Mouse (Mus musculus): ENCODE results near the gene Mpv17l2.

Mpv17l2 gene

DNA sequence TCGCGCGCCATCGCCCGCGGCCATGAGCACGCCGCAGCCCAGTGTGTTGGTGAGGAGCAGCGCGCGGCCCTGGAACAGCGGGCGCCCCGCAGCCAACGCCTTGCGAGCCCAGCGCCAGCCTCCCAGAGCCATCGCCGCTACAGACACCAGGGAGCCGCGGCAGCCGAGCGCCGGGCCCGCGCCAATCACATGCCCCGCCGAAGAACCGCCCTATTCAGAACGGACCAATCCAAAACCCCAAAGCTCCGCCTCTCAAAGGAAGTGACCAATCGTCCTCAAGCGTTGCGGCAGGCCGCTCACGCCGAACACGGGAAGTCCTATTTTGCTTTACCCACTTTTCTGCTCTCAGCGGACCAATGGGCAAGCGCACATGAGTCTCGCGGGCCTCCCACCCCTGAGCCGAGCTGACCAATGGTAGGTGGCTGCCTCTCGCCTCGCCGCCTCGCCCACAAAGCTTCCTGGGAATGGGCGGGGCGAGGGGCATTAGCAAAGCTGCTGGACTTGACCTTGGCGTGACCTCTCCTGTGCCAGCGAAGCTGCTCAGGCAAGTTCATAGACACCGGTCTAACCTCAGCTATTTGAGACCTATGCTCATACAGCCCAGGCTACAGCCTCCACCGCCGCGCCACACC, at the start of gene Mpv17l2:
TSS of gene Mpv17l2 (minus strand) at position 172 of the 632 bp plus-strand sequence.
- DNase-seq (ENCODE audit: low spot score): peak; percentile 94

DNA sequence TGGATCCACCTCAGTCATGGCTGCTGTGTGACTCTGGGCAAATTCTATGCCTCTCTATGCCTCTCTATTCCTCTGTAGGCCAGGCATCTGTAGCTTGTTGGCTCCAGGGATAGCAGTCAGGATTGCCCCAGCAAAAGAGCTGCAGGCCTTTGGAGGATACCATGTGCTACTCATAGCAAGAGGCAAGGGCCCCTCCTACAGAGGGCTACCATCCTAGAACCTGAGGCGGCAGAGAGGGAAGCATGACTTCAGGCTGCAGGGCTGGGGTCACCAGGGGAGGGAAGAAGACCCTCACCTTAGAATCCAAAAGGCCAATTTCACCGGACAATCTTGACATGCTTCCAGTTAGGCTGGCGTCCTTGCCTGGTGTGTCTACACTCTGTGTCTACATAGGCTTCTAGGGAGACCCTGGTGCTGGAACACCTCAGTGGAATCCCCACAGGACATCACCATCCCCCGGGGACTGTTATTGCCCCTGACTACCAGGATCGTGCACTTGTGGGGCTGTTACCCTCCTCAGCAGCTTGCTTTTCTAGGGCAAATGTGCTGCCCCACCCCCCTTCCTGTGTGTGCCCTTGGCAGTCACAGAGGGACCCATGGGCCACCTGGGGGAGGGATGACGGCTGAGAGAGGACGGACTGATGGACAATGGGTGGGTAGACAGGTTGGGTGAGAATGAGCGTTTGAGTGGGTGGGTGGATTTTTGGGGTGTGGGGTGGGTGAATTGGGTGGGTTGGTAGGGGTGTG, 48.4 kb upstream of the Mpv17l2 start:
- DNase-seq (ENCODE audit: low spot score): no peak

DNA sequence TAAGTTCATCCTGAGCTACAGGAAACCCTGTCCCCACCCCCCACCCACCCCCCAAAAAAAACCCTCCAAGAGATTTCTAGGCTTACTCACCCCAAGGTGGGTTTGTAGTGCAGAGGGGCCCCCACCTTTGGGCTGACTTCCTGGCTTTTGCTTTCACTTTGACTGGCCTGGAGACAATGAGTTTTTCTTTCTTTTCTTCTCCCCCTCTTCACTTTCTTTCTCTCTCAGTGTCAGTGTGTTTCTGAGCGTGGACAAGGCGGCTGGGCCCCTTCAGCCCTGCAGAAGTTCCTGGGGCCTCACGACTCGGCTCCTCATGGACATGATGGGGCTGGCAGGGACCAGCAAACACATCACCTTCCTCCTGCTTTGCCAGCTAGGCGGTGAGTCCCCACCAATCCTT, 47.5 kb upstream of the Mpv17l2 start, which contains the start of gene Il12rb1:
TSS of gene Il12rb1 (plus strand) at position 211 of the 400 bp plus-strand sequence.
- DNase-seq (ENCODE audit: low spot score): no peak

DNA sequence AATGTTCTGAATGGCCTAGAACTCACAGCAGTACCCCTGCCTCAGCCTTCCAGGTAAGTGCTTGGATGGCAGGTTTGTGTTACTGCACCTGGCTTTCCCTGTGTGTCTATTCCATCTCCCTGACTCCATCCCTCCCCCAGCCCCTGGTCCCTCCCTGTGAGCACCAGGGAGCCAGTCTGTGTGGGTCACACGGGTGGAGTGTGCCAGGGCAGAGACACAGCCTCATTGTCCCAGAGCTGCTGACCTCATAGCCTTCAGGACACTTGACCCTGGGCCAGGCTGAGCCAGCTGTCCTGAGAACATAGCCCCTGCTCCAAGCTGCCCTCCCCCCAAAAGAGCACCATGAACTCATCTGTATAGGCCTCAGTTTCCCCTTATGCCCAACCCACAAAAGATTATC, 46.6 kb upstream of the Mpv17l2 start:
- no peak for DNase-seq (ENCODE audit: low spot score)

DNA sequence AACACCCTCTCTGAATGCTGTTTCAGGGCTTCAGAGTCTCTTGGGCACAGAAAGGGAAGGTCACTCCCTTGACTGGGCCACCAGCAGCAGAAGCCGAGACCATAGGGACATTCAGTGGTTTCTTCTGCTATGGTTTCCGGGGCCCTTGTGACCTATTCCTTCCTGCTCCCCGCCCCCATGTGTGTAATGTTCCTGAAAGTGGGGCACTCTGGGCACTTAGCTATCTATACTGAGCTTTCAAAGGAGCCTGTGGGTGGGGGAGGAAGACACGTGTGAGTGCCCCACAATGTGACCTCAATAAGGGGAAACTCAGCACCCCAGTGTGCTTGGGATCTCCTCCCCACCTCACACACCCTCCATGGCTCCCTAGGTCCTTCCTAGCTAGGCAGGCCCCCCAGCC, 45.8 kb upstream of the Mpv17l2 start:
- no peak for DNase-seq (ENCODE audit: low spot score)

DNA sequence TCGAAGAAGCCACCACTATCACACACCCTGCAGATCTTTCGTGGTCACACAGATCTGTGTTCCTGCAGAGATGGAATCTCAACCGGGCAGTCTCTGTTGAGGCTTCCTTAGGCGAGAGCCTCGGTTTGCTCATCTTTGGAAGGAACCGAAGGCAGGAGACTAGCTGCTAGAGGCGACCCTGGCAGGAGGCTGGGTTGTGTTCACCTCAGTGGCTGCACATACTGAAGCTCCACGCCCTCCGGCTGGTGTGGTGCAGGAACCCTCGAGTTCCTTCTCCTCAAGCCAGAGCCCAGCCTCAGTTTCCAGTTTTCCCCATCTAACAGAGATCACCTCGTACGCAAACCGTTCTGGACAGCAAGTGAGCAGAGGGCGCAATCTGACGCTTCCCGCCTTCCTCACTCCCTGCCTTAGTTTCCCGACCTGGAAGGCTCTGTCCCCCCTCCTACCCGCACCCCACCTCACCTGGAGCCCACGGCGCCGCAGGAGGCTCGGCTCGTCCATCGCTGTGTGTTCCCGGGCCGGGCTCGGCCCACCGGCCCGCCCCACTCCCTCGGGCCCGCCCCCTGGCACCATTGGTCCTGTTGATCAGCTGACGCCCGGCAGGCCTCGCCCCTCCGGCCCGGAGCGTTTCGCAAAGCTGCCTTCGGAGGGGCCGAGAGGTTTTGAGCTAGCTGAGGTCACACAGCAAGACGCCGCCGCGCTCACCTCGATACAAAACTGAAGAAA, 43.9 kb upstream of the Mpv17l2 start, which contains the start of gene Mast3:
TSS of gene Mast3 (minus strand) at position 574 of the 726 bp plus-strand sequence.
- DNase-seq (ENCODE audit: low spot score): no peak

DNA sequence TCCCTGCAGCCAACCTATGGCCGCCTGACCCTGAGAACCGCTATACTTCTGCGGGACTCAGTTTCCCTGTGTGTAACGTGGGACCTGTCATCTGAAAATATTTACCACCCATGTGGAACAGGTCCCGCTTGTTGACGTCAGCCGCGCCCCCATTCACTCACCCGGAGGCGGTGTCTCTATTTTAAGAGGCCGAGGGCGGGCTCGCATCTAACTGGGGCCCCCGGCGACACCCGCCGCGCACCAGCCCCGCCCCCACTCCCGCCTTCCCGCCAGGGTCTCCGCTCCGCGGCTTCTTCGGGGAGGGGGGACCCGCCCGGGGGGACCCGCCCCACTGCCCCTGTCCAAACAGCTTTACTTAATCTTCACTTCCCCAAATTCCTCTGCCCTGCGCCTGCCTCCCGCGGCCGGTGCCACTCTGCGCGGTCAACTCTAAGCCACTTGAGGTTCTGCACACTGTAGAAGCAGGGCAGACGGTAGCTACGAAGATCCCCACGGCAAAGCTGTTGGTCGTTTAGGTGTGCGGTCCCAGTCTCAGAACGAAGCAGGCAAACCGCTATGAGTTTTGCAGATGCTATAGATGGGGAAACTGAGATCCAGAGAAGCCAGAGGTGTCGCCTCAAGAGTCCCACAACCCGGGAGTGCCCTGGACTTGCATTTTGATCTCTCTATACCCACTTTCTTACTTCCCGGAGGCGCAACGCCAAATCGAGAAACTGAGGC, 43.2 kb upstream of the Mpv17l2 start:
- no peak for DNase-seq (ENCODE audit: low spot score)

DNA sequence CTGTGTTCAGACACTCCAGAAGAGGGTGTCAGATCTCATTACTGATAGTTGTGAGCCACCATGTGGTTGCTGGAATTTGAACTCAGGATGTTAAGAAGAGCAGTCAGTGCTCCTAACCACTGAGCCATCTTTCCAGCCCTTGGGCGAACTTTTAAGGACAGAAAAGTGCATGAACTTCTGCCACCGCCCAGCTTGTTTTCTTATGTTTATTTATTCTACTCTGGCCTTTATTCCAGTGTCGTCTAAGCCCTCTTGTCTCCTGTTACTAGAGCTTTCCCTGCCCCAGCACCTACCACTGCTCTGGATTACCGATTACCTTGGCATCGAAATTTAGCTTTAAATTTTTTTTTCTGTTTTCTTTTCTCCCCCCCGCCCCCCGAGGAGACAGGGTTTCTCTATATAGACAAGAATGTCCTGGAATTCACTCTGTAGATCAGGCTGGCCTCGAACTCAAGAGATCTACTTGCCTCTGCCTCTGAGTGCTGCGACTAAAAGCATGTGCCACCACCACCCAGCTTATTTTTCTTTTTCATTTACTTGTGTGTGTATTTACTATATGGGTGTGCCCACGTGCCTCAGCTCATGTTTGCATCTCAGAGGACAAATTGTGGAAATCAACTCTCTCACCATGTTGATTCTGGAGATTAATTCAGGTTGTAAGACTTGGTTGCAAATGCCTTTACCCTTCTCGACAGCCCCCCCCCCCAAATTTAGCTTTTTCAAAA, 42.2 kb upstream of the Mpv17l2 start:
- DNase-seq (ENCODE audit: low spot score): no peak

DNA sequence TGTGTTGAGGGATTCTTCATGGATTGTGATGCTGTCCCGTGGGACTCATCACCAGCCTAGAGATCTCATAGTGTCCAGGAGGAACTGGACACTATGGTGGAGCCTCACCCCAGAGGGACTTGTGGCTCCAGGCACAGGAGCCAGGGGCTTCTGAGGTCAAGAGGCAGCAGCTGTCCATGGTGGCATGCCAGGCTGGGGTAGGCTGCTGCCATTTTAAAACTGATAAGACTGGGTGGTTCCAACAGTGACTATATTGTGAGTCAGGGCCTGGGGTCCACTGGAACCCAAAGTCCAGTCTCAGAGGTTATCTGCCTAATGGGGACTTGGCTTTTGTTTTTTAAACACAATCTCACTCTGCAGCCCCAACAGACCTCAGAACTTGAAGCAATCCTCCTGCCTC, 41.1 kb upstream of the Mpv17l2 start:
- no peak for DNase-seq (ENCODE audit: low spot score)

DNA sequence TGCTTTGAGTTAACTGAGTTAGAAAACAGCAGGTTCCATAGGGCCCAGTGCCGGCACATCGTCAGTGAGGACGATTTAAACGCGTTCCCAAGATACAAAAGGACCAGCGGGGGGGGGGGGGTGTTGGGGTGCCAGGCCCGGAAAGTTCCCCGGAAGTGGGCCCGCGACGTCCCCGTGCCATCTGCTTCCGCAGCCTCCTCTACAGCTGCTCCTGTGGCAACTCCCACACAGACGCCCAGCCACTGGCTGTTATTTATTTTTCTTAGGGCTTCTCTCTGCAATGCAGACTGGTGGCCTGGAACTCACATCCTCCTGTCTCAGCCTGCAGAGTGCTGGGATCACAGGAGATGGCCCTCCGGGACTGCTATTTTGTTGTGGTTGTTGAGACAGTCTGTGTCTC, 40.4 kb upstream of the Mpv17l2 start:
- DNase-seq (ENCODE audit: low spot score): no peak

DNA sequence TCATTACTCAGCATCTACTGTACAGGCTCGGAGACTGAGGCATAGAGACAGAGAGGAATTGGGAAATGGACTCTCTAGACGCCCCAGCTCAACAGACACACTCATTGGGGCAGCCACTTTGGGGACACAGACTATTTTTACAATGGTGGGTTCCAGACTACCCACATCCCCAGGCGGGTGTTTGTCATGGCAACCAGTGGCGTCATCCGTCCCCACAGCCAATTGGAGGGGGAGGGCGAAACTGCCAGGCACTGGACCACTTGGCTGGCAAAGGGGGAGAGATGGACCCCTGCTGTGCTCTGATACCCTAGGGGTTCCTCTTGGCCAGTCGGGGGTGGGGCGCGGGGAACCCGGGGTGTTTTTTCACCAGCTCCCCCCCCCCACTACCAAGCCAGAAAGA, 39.9 kb upstream of the Mpv17l2 start:
- DNase-seq (ENCODE audit: low spot score): no peak

DNA sequence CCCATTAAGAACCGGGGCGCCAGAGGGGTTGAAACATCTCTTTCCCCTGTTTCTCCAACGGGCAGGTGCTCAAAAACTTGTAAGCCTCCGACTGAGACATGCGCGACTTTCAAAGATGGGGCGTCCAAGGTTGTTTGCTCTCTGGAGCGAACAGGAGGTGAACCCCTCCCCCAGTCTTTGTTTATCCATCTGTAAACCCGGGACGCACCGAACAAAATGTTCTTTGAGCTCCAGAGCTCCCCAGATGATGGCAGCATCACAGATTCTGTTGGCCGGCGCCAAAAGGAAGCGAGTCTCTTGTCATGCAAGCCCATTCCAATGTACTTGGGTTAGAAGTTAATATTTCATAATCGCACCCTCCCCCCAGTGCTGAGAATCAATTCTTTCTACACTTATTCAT, 37.5 kb upstream of the Mpv17l2 start:
- DNase-seq (ENCODE audit: low spot score): no peak

DNA sequence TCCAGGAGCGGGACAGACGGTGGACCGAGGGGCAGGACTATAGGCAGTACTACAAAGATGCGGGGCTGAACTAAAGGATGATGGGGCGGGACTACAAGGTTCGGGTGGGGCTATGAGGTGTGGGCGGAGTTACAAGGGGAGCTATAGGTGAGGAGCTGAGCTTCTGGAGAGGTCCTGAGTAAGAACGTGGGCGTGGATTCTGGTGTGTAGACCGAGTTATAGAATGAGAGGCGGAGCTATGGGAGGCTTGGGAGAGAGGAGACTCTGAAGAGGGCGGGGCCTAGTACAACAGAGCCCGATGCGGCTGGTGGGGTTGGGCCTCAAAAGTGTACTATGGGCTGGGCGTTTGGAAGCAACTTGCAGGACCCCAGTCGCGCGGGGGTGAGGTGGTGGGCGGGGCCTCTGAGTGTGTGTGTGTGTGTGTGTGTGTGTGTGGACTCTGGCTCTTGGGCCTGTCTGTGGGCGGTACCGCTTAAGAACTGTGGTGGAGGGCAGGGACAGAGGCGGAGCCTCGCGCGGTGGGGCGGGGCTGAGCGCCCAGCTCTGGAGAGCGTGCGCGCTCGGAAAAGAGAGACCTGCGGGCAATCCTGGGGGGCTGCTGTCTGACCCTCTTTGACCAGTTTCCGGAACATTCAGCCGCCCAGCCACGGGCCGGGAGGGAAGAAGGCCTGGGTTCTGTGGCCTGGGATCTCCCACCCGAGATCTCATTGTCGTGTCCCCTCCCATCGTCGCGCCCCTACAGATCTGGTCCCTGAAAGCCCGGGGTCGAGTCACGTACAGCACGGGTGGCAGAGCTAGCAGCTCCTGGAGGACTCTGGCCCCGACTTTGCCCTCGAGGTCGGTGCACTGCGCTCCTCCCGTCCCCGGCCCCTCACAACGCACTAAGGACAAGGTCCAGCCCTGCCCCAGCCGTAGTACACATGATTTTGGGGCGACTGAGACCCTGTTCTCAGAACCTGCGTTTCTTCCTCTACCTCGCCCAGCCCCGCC, 36.6 kb upstream of the Mpv17l2 start:
- peak; percentile 87 for DNase-seq (ENCODE audit: low spot score)

DNA sequence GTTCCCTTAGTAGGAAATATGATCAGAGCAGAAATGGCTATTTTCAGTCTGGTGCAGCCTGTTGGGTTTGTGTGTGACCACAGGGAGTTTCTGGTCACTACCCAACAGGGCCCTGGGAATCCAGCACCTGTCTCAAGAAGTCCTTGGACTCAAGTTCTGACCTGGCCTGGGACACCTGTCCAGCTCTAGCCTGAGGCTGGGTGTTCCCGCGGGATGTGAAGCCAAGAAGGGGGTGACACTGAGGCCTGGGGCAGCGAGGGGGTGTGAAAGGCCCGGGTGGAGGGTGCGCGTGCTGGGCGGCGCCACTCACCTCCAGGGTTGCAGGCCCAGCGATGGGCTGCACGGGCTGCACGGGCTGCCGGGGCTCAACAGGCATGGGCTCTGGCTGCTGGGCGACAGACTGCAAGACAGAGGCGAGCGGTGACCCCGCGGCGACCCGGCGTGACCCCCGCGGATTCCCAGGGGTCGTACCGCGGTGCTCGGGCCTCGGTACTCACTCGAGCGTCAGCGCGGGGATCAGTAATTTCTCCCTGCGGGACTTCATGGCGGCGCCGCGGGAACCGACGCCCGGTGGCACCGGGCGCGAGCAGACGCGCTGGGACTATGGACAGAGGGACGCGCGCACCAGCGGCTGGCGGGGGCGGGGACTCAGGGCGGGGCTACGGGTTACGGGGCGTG, 35.8 kb upstream of the Mpv17l2 start:
- no peak for DNase-seq (ENCODE audit: low spot score)

DNA sequence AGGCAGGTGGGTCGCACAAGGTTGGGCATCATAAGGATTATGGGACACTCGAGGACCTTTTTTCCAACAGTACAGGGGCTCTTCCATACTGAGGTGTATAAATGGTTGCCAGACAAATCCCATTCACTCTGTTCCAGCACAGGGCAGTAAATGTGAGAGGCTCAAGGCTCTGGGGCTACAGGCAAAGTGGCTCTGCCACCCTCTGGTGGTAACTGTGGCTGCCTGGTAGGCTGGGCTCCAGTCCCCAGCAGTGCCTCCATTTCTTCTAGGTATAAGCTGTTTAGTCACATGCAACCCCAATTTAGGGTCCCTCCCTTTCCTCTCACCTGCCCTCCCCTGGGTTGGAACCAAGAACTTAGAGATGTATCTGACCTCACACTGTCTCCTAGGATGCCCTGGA, 34.6 kb upstream of the Mpv17l2 start:
- DNase-seq (ENCODE audit: low spot score): no peak

DNA sequence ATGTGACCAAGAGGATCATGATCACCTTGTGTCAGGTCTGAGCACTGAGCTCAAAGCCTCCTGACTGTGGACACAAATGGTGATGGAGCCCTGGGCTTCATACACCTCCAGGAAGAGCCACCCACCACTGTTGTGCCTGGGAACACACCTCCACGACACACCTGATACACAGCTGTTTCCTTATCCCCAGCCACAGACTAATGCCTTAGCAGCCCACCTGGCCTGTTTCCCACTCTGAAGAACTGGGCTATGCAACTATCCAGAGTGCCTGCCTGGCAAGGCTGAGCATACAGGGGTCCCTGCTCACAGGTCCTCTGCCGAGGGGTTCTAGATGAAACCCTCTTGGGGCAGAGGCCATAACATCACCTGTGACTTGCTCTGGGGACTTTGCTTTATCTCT, 33.5 kb upstream of the Mpv17l2 start:
- no peak for DNase-seq (ENCODE audit: low spot score)

DNA sequence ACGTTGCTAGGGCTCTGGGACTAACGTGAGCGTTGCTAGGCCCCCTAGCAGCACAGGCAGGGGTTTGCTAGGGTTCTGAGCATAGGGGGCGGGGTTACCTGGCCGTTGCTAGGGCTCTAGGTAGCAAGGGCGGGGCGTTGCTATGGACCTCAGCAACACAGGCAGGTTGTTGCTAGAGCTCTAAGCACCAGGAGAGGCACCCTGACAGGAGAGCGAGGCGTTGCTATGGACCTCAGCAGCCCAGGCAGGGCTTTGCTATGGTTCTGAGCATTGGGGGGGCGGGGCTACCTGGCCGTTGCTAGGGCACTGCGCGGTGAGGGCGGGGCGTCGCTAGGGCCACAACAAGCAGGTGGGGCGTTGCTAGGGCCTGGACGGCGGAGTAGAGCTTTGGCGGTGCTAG, 32.0 kb upstream of the Mpv17l2 start:
- no peak for DNase-seq (ENCODE audit: low spot score)

DNA sequence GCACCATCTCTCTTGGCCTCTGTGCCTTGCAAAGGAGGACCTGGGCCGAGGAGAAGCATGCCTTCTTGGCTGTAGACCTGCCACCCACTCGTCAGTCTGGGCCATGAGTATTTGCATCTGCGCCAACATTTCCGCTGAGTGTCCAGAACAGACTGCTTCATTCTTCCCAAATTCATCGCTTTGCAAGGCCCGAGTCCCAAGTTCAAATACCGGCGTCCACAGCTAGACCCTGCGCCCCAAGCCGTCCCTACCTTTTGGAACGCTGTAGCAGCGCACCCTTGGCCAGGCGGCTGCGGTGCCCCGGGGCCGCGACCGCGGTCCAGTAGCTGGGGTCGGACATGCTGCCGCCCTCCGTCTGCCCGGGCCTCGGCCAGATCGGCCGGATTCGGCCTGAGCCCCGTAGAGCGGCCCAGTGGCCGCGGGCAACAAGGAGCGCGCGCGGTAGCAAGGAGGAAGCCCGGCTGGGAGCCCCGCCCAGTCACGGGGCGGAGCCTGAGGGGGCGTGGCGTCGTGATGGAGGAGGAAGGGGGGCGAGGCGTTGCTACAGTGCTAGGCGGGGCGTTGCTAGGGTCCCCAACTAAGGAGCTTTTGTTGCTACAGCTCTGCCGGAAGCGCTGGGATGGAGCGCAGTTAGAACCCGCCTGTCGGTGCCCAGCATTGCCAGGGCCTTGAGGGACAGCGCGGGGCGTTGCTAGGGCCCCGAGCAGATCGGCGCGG, 31.4 kb upstream of the Mpv17l2 start:
- DNase-seq (ENCODE audit: low spot score): peak; percentile 96

DNA sequence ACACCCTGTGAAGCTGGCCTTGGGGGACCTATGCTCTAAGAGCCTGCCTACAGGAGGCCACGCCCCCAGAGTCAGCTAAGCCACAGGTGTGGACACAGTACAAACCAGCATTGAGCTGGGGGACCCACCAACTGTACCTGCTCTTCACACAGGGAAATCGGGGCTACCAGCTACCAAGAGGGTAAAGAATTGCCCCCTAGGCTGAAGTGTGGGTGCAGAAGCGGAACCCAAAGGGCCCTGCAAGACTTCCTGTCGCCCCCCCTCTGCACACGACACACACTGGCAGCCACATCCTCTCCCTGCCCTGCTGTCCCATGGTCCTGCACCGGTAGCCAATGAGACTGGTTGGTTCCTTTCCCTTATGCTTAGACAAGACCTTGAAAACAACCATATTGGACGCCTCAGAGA, 30.6 kb upstream of the Mpv17l2 start:
- no peak for DNase-seq (ENCODE audit: low spot score)

Data from layer of hippocampus, adult 9-10 months (tissue).